Mouse (Mus musculus): ENCODE measurements around the gene Gm38431. TPM values are rescaled to one million over a fixed set of nuclear protein-coding genes. Genes with fewer than 3 reads are reported as not detected.
"Not testable (repeated sequence)": the region's sequence is repeated elsewhere in the genome, so short reads cannot be mapped to it uniquely, and the experiment has no call there.

The Gm38431 gene
- polyA plus RNA-seq, 1 experiment from 2014 or later: 1.2 TPM

- Histone ChIP-seq H3K4me1 (ENCODE audit: control insufficient read depth, insufficient read depth, low read length) (peaks cover 5% of the 10 kb centered on the region), H3K9ac (ENCODE audit: low read depth, low read length) (peak within 1 kb of the TSS; percentile 88), H3K4me2 (ENCODE audit: low read depth, low read length) (peak within 1 kb of the TSS; percentile 82), H3K36me3 (ENCODE audit: control insufficient read depth, insufficient read depth, low read length) (peaks cover 48% of the 10 kb centered on the region), H3K9me3 (ENCODE audit: control insufficient read depth, low read length) (no peaks in the 10 kb centered on the region), H3K4me3 (ENCODE audit: low read depth, low read length) (peak within 1 kb of the TSS; percentile 87), H3K27ac (replicated peaks; ENCODE audit: low read depth, low read length) (peak within 1 kb of the TSS; percentile 70), H3K27me3 (replicated peaks; ENCODE audit: control insufficient read depth, insufficient read depth, low read length) (no peaks in the 10 kb centered on the region)
- DNase-seq (ENCODE audit: low spot score): peak; percentile 95
- ATAC-seq (ENCODE audit: low read depth): peak; percentile 94
- 3% methylated on average over 43 of the region's 58 CpGs for WGBS
Observed at GRCm38 (mm10) chr9:21073044-21073840, 18.6 kb downstream of the Gm38431 start, which contains the start of the genes Gm49373 and Fdx1l. TSS of gene Gm49373 (minus strand) at chr9:21073096. TSS of gene Fdx1l (minus strand) at chr9:21073614.

GRCm38 (mm10) chr9:21072641-21073040 is 19.2 kb downstream of the Gm38431 start:
- Histone ChIP-seq H3K27me3 (replicated peaks; ENCODE audit: control insufficient read depth, insufficient read depth, low read length) (no peaks in the 10 kb centered on the region), H3K36me3 (ENCODE audit: control insufficient read depth, insufficient read depth, low read length) (peaks cover 48% of the 10 kb centered on the region), H3K4me3 (ENCODE audit: low read depth, low read length) (peak overlapping the region; percentile 87), H3K27ac (replicated peaks; ENCODE audit: low read depth, low read length) (no peak overlapping the region), H3K4me1 (ENCODE audit: control insufficient read depth, insufficient read depth, low read length) (peaks cover 5% of the 10 kb centered on the region), H3K9ac (ENCODE audit: low read depth, low read length) (peak overlapping the region; percentile 88), H3K4me2 (ENCODE audit: low read depth, low read length) (peak overlapping the region; percentile 82), H3K9me3 (ENCODE audit: control insufficient read depth, low read length) (no peaks in the 10 kb centered on the region)
- WGBS: 10% methylated on average over 4 of the region's 4 CpGs
- DNase-seq (ENCODE audit: low spot score): peak; percentile 4
- ATAC-seq (ENCODE audit: low read depth): 0 out of 2 replicates have a peak, but pooled peaks have one; percentile 3

DNA sequence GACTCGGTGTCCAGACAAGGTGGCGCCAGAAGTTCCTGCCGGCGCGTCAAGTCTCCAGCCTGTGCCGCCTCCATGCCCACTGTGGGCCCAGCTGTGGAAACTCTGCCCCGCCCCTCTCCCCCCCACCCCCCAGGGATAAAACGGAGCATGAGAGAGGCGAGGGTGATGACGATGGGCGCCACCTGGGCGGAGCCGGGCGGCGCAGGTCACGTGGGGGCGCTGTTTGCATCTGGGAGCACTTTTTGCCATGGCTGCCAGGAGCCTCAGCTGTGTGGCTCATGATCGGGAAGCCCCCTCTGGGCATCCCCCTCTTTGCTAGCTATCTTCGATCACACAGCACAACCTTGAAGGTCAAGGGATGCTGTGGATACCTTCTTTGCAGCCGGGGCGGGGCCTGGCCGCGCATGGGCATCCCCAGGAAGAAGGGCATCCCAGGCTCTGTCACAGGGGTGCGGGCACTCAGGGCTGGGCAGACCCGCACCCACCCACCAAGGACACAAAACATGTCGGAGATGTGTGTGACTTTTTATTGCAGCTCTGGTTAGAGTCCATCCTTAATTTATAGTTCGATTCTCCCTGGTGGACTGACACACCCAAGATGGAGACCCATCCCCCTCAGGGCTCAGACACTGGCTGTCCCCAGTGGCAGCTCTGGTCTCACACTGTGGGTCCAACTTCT is 24.7 kb downstream of the Gm38431 start, which contains the start of gene Zglp1:
TSS of gene Zglp1 (minus strand) at position 88 of the 679 bp plus-strand sequence.
- Histone ChIP-seq H3K27me3 (replicated peaks; ENCODE audit: control insufficient read depth, insufficient read depth, low read length) (no peaks in the 10 kb centered on the region), H3K4me3 (ENCODE audit: low read depth, low read length) (no peak within 1 kb of the TSS), H3K36me3 (ENCODE audit: control insufficient read depth, insufficient read depth, low read length) (peaks cover 62% of the 10 kb centered on the region), H3K27ac (replicated peaks; ENCODE audit: low read depth, low read length) (no peak within 1 kb of the TSS), H3K9me3 (ENCODE audit: control insufficient read depth, low read length) (no peaks in the 10 kb centered on the region), H3K4me2 (ENCODE audit: low read depth, low read length) (no peak within 1 kb of the TSS), H3K9ac (ENCODE audit: low read depth, low read length) (no peak within 1 kb of the TSS), H3K4me1 (ENCODE audit: control insufficient read depth, insufficient read depth, low read length) (no peaks in the 10 kb centered on the region)
- ATAC-seq (ENCODE audit: low read depth) (no peak), DNase-seq (ENCODE audit: low spot score) (no peak)
- WGBS: 79% methylated on average over 25 of the region's 27 CpGs

DNA sequence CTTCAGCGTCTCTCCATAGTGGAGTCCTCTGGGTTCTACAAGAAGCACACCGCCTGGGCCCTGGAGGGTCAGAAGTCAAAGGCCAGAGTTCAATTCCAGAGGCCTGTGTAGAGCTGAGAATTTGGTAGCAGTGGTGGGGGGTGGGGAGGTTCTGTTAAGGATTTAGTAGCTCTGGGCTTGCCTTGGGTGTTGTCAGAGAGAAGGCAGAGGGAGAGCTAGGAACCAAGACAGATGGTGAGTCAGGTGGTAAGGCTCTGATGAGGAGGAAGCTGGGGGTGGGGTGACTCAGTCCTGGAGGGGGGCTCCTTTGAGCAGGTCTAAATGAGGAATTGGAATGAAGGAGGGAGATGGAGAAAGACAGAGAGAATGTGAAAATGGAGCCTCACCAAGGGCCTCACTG is 28.9 kb downstream of the Gm38431 start:
- 81% methylated on average over 2 of the region's 2 CpGs for WGBS
- DNase-seq (ENCODE audit: low spot score): no peak
- no peaks in the 10 kb centered on the region for H3K4me1 ChIP-seq (ENCODE audit: control insufficient read depth, insufficient read depth, low read length)
- no peak overlapping the region for H3K9ac ChIP-seq (ENCODE audit: low read depth, low read length)
- ATAC-seq (ENCODE audit: low read depth): no peak
- peaks cover 51% of the 10 kb centered on the region for H3K36me3 ChIP-seq (ENCODE audit: control insufficient read depth, insufficient read depth, low read length)
- no peak overlapping the region for H3K4me2 ChIP-seq (ENCODE audit: low read depth, low read length)
- H3K9me3 ChIP-seq (ENCODE audit: control insufficient read depth, low read length): no peaks in the 10 kb centered on the region
- no peaks in the 10 kb centered on the region for H3K27me3 ChIP-seq (replicated peaks; ENCODE audit: control insufficient read depth, insufficient read depth, low read length)
- no peak overlapping the region for H3K27ac ChIP-seq (replicated peaks; ENCODE audit: low read depth, low read length)
- no peak overlapping the region for H3K4me3 ChIP-seq (ENCODE audit: low read depth, low read length)

- 66% methylated on average over 10 of the region's 10 CpGs for WGBS
- H3K4me1 ChIP-seq (ENCODE audit: control insufficient read depth, insufficient read depth, low read length): no peaks in the 10 kb centered on the region
- no peaks in the 10 kb centered on the region for H3K27me3 ChIP-seq (replicated peaks; ENCODE audit: control insufficient read depth, insufficient read depth, low read length)
- DNase-seq (ENCODE audit: low spot score): no peak
- no peaks in the 10 kb centered on the region for H3K9me3 ChIP-seq (ENCODE audit: control insufficient read depth, low read length)
- H3K27ac ChIP-seq (replicated peaks; ENCODE audit: low read depth, low read length): no peak overlapping the region
- no peak for ATAC-seq (ENCODE audit: low read depth)
- no peak overlapping the region for H3K9ac ChIP-seq (ENCODE audit: low read depth, low read length)
- H3K4me3 ChIP-seq (ENCODE audit: low read depth, low read length): no peak overlapping the region
- H3K36me3 ChIP-seq (ENCODE audit: control insufficient read depth, insufficient read depth, low read length): no peaks in the 10 kb centered on the region
- no peak overlapping the region for H3K4me2 ChIP-seq (ENCODE audit: low read depth, low read length)
Observed at GRCm38 (mm10) chr9:21051578-21051977, 40.2 kb downstream of the Gm38431 start.

DNA sequence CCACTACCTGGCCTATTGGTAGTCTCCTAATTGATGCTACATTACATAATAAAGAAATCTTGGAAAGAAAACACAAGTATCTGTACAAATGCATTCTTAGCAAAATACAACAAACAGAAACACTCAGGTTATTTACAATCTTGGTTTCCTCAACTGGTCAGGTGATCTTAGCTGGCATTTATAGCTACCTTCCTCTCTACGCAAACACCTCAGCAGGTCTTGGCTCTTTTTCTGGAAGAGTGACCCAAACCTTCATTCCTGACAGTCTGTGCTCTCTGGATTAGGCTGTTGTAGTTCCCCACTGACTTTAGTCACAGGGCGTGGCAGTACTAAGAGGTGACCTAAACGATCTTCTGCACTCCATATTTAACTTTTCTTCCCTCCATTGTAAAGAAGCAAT is 46.6 kb downstream of the Gm38431 start:
- ATAC-seq (ENCODE audit: low read depth): no peak
- no peak overlapping the region for H3K9ac ChIP-seq (ENCODE audit: low read depth, low read length)
- no peak for DNase-seq (ENCODE audit: low spot score)
- H3K4me2 ChIP-seq (ENCODE audit: low read depth, low read length): no peak overlapping the region
- H3K9me3 ChIP-seq (ENCODE audit: control insufficient read depth, low read length): no peaks in the 10 kb centered on the region
- H3K36me3 ChIP-seq (ENCODE audit: control insufficient read depth, insufficient read depth, low read length): no peaks in the 10 kb centered on the region
- H3K4me3 ChIP-seq (ENCODE audit: low read depth, low read length): no peak overlapping the region
- 73% methylated on average over 3 of the region's 3 CpGs for WGBS
- H3K27me3 ChIP-seq (replicated peaks; ENCODE audit: control insufficient read depth, insufficient read depth, low read length): peaks cover 2% of the 10 kb centered on the region; the same call in 1 of the 2 replicates
- H3K4me1 ChIP-seq (ENCODE audit: control insufficient read depth, insufficient read depth, low read length): no peaks in the 10 kb centered on the region
- H3K27ac ChIP-seq (replicated peaks; ENCODE audit: low read depth, low read length): no peak overlapping the region

GRCm38 (mm10) chr9:21044785-21045184 is 47.0 kb downstream of the Gm38431 start:
- not testable (repeated sequence) for H3K9ac ChIP-seq (ENCODE audit: low read depth, low read length); H3K27me3 ChIP-seq (replicated peaks; ENCODE audit: control insufficient read depth, insufficient read depth, low read length); H3K4me3 ChIP-seq (ENCODE audit: low read depth, low read length); ATAC-seq (ENCODE audit: low read depth); DNase-seq (ENCODE audit: low spot score); H3K36me3 ChIP-seq (ENCODE audit: control insufficient read depth, insufficient read depth, low read length); H3K9me3 ChIP-seq (ENCODE audit: control insufficient read depth, low read length); H3K4me1 ChIP-seq (ENCODE audit: control insufficient read depth, insufficient read depth, low read length); H3K27ac ChIP-seq (replicated peaks; ENCODE audit: low read depth, low read length); H3K4me2 ChIP-seq (ENCODE audit: low read depth, low read length)
- WGBS: 43% methylated on average over 1 of the region's 1 CpGs

- Histone ChIP-seq H3K27ac (replicated peaks; ENCODE audit: low read depth, low read length) (no peak overlapping the region), H3K4me1 (ENCODE audit: control insufficient read depth, insufficient read depth, low read length) (no peaks in the 10 kb centered on the region), H3K4me2 (ENCODE audit: low read depth, low read length) (no peak overlapping the region), H3K4me3 (ENCODE audit: low read depth, low read length) (no peak overlapping the region), H3K9me3 (ENCODE audit: control insufficient read depth, low read length) (peaks cover 5% of the 10 kb centered on the region; the same call in 1 of the 2 replicates), H3K36me3 (ENCODE audit: control insufficient read depth, insufficient read depth, low read length) (no peaks in the 10 kb centered on the region), H3K27me3 (replicated peaks; ENCODE audit: control insufficient read depth, insufficient read depth, low read length) (peaks cover 18% of the 10 kb centered on the region), H3K9ac (ENCODE audit: low read depth, low read length) (no peak overlapping the region)
- ATAC-seq (ENCODE audit: low read depth) (no peak), DNase-seq (ENCODE audit: low spot score) (no peak)
- 79% methylated on average over 4 of the region's 4 CpGs for WGBS
Observed at GRCm38 (mm10) chr9:21043563-21043962, 48.2 kb downstream of the Gm38431 start.
